Mouse (Mus musculus) E14TG2a.4 (cell line): ENCODE results near the gene Fosb.

Experiments
- CTCF ChIP-seq: conservative IDR thresholded peaks from 2 replicates; pipeline ENCODE4 v1.5.1; 2014; ENCODE audit warnings: low read length
- NANOG ChIP-seq: IDR thresholded peaks from 2 replicates; pipeline ENCODE4 v1.6.1; 2014; ENCODE audit warnings: borderline replicate concordance, low read length, mixed read lengths
- POU5F1 ChIP-seq: IDR thresholded peaks from 2 replicates; pipeline ENCODE4 v1.6.1; 2014; ENCODE audit warnings: low read length, borderline replicate concordance

- TF ChIP-seq CTCF (no peak), NANOG (no peak), POU5F1 (no peak)
These were observed 54.5 kb downstream of the Fosb start for GRCm38 (mm10) chr7:19255395-19255794.
